Mouse (Mus musculus) bone marrow, adult 2 months (tissue): ENCODE results near the gene Cipc.

Experiments
- CTCF ChIP-seq: fragments of 200-500 bp; IDR thresholded peaks from 2 replicates; pipeline ENCODE4 v1.5.1; 2011; ENCODE audit warnings: low read length, control low read depth; ENCODE audit not compliant: control insufficient read depth, insufficient read depth
- POLR2A ChIP-seq: fragments of 200-500 bp; IDR thresholded peaks from 2 replicates; pipeline ENCODE4 v1.6.1; 2011; ENCODE audit warnings: low read depth, mild to moderate bottlenecking, control low read depth, low read length, borderline replicate concordance; ENCODE audit not compliant: control insufficient read depth

GRCm38 (mm10) chr12:86983470-86984193, 36.8 kb downstream of the Cipc start:
- no peak for TF ChIP-seq CTCF
- TF ChIP-seq POLR2A: no peak
